Mouse (Mus musculus) adrenal gland (tissue): Measurements from ENCODE around the gene Nppa.

Experiments
- intact Hi-C: fragments of 180-260 bp; cut with DNase I; formaldehyde crosslinking; loops from one replicate; pipeline ENCODE4 v1.15.1; 2025
- long read RNA-seq, 2 experiments: library from polyadenylated mRNA; unstranded; transcript quantifications; one replicate each; pipeline ENCODE4 v2.0.0; 2020; ENCODE audit warnings: borderline replicate concordance in 1 of 2; ENCODE audit not compliant: insufficient replicate concordance in 1 of 2

Gene Nppa
- long read RNA-seq, experiment 1 = 0 reads
- long read RNA-seq, experiment 2 = 0 reads

DNA sequence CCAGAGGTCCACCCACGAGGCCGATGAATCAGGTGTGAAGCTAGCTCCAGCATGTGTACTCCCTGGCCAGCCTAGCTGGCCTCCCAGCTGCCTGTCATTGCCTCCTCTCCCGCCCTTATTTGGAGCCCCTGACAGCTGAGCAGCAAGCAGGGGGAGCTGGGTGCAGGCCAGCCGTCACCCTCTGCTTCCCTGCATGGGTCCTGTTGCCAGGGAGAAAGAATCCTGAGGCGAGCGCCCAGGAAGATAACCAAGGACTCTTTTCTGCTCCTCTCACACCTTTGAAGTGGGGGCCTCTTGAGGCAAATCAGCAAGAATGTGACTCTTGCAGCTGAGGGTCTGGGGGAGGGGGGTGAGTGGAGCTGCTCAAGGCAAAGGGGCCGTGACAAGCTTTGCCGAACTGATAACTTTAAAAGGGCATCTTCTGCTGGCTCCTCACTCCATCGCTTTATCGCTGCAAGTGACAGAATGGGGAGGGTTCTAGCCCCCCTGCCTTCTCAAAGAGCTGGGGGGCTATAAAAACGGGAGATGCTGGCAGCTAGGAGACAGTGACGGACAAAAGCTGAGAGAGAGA lies at the start of gene Nppa:
Nppa (plus strand) TSS at position 521 of the 571 bp plus-strand sequence.
- intact Hi-C loops = no loop called here

GRCm38 (mm10) chr4:147953590-147953989 lies 46.9 kb upstream of the Nppa start:
- intact Hi-C loops = no loop called here

DNA sequence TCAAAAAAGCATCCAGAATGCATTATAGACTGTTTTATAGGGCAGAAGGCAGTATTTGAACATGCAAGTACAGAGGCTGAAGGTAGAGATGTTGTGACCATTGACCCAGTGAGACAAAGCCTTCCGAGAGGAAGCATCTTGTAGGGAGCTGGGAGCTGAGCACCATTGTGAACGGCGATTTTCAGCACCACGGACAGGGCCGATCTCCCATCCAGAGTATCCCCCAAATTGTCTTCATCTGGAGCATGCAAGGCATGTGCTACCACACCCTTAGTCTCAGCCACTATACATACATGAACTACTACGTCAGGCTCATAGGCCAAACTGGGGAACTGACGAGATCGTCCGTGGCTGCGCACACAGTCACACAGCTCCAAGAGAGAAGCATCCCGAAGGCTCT lies 43.4 kb upstream of the Nppa start:
- intact Hi-C loops = loop anchor here (5.0 kb wide), 1 partner anchor 105 kb away; no protein-coding TSS in a partner anchor

GRCm38 (mm10) chr4:147959881-147960831 lies 40.4 kb upstream of the Nppa start:
- intact Hi-C loops = loop anchor here (1.0 to 5.0 kb wide), 2 partner anchors 48 to 102 kb away; no protein-coding TSS in a partner anchor

DNA sequence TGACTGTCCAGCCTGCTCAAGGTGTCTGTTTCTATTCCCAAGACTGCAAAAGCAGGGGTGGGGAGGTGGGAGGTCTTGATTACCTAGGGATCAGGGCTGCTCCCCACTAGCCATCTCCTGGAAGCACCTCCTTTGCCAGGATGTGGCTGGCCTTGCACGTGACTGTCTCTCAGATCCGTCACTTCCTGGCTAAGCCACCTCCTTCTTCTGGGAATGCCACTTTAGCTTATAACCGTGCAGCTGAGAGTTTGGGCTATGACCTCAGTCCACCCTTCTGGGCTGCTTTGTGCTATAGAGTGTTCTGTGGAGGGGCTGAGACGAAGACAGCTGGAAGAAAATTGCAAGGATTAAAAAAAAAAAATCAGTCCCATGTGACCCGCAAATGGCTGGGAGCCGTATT lies 37.7 kb upstream of the Nppa start:
- intact Hi-C loops = no loop called here

- intact Hi-C loops = no loop called here
These were observed 36.9 kb upstream of the Nppa start for GRCm38 (mm10) chr4:147963623-147964022.

DNA sequence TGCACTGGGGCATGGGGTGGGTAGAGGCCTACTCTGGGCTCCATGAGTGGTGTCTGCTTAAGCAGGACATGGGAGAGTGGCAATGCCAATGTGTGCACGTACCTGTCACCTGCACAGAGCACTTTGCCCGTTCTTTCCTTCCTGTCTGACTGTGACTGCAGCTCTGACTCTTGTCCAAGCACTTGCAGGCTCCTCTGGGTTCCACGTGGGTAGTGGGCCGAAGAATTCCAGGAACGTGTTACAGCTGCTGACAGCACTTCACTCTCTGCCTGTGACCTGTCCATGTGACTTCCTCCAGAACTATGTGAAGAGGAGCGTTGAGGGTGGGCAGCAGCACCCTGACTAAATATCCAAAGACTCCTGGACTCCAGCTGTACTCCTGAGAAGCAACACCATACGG lies 34.8 kb upstream of the Nppa start:
- intact Hi-C loops = no loop called here

- intact Hi-C loops = no loop called here
These were observed 31.7 kb upstream of the Nppa start for GRCm38 (mm10) chr4:147968816-147969215.

GRCm38 (mm10) chr4:147969337-147969736 lies 31.2 kb upstream of the Nppa start:
- intact Hi-C loops = no loop called here

- intact Hi-C loops = no loop called here
These were observed 24.3 kb upstream of the Nppa start for GRCm38 (mm10) chr4:147976237-147976636.

DNA sequence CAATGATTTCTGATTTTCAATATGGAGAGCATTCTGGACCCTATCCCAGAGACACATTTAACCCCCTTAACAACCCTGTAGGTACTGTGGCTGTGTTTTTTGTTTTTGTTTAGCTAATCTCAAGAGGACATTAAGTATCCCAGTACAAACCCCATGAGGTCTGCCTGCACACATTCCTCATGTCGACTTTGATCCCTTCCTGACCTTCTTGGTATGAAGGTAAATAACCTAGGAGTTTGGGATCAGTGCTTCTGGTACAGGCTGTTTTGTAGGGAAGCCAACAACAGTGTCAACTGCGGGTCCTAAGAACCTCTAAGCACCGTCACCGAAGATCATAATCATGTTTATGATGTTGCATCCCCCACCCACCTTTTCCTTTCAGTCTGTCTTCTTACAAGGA lies 22.8 kb upstream of the Nppa start:
- intact Hi-C loops = no loop called here

DNA sequence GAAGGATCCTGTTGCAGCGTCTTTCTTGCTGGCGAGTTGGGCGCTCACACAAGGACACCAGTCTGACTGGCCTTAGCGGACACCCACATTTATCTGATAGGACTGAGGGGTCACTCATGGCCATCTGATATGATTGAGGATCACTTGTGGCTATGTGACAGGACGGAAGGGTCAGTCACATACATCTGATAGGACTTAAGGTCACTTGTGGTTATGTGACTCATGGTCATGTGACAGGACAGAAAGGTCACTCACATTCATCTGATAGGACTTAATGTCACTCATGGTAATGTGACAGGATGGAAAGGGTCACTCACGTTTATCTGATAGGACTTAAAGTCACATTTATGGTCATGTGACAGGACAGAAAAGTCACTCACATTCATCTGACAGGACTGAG lies 22.1 kb upstream of the Nppa start:
- intact Hi-C loops = no loop called here

- intact Hi-C loops = no loop called here
These were observed 21.1 kb upstream of the Nppa start for GRCm38 (mm10) chr4:147979441-147979860.

- intact Hi-C loops = no loop called here
These were observed 15.1 kb upstream of the Nppa start, which contains the start of gene Nppb for GRCm38 (mm10) chr4:147985205-147986132. Gene Nppb (plus strand): TSS chr4:147985788.

DNA sequence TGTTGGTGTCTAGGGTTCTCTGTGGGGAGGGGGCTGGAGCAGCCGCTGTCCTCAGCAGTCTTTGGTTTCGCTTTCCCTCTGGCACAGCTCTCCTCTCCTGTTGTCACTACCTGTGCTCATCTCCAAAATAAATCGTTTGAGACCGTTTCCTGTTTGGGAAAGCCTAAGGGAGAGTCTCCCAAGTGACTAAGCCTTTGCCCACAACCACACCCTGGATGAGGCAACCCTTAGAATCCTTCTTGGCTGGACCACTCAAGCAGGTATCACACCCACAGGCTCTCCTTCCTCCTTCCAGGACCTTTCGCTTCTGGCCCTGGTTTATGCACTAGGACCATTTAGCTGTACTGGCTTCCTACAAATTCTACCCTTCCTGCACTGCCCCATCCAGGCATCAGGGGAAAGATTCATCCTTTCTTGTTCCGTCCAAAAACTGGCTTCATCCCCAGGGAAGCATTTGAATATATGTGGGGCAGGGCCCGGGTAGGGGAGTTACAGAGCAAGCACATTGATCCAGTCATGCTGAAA lies 6.9 kb upstream of the Nppa start:
- intact Hi-C loops = no loop called here

- intact Hi-C loops = no loop called here
These were observed 5.2 kb upstream of the Nppa start for GRCm38 (mm10) chr4:147995311-147995710.

DNA sequence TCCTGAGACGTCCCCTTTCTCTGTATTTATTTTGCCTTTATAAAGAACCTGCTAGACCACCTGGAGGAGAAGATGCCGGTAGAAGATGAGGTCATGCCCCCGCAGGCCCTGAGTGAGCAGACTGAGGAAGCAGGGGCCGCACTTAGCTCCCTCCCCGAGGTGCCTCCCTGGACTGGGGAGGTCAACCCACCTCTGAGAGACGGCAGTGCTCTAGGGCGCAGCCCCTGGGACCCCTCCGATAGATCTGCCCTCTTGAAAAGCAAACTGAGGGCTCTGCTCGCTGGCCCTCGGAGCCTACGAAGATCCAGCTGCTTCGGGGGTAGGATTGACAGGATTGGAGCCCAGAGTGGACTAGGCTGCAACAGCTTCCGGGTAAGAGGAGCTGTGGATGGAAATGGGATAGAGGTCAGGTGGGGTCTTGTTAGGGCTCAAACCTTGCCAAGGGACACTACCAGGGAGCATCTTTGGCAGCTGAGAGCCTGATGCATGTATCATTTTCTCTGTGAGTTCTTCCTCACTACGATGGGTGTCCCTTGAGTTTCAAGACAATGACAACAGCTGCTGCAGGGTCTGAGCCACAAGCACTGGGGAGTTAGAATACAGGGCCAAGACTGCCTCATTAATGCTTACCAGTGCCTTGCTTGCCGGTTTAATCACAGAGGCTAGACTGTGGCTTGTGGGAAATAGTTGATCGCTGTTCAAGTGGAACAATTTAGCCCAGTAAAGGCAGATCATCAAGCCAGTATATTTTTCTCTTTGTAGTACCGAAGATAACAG lies 679 bp downstream of the Nppa start:
- intact Hi-C loops = no loop called here

- intact Hi-C loops = no loop called here
These were observed 1.3 kb downstream of the Nppa start for GRCm38 (mm10) chr4:148001866-148002265.

DNA sequence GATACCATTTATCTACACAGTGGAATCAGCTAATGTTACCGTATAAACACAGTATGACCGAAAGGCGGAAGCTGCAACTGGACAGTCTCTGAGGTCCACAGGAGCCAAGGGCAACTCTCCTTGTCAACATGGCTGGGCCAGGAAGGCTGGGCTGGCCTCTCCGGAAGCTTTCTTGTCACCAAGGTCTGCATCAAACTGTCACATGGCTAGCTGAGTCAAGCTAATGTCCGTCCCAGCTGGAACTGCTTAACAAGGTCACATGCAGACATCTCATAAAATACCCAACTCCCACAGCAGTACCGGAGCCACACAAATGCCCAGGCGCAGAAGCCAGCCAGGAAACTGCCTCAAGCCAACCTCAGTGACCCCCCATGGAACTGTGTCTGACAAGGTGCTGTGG lies 3.8 kb downstream of the Nppa start:
- intact Hi-C loops = no loop called here

DNA sequence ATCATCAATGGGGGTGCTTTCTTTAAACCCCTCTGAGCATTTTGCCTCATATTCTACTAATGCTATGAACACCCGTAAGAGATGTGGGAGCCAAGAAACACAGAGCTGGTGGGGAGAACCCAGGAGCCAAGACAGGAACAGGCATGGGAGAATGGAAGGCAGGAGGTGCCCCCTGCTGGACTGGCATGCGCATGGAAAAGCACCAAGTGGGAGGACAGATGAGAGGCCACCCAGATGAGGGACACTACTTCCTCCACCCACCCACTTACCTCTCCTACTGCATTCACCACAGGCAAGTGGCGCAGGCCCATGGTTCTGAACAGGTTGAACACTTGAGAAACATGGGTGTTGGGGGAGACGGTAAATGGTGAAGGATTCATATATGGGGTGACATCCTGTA lies 7.9 kb downstream of the Nppa start:
- intact Hi-C loops = loop anchor here (1.0 to 5.0 kb wide), 2 partner anchors 48 to 49 kb away; no protein-coding TSS in a partner anchor
